Mouse (Mus musculus) stomach, postnatal 0 days (tissue): ENCODE data around the gene Rho.

ENCODE experiments used
- CTCF ChIP-seq: IDR thresholded peaks from 2 replicates; pipeline ENCODE4 v1.5.1; 2016; ENCODE audit warnings: antibody characterized with exemption, low read depth, mild to moderate bottlenecking, moderate library complexity
- EP300 ChIP-seq: optimal IDR thresholded peaks from 2 replicates; pipeline ENCODE3; 2016; ENCODE audit warnings: antibody characterized with exemption

- TF ChIP-seq CTCF (no peak), EP300 (no peak)
Measured at GRCm38 (mm10) chr6:115966227-115966966, 34.8 kb downstream of the Rho start.
